Mouse (Mus musculus): ENCODE measurements around the gene Ccdc115. TPM values are rescaled to one million over a fixed set of nuclear protein-coding genes. Genes with fewer than 3 reads are reported as not detected.

The Ccdc115 gene
- 47.7 and 48.0 TPM in 2 replicates for total RNA-seq (2015)
- total RNA-seq (2017), result 42.1 and 55.3 TPM in 2 replicates

GRCm38 (mm10) chr1:34439215-34439960 lies at the start of gene Ccdc115, which contains the start of gene Imp4:
Ccdc115 (minus strand) TSS chr1:34439672.
Imp4 (plus strand) TSS chr1:34439851.
- ATAC-seq (ENCODE audit: poor library complexity, severe bottlenecking), result peak; percentile 86

GRCm38 (mm10) chr1:34487383-34487782 lies 47.9 kb upstream of the Ccdc115 start:
- no peak for ATAC-seq (ENCODE audit: poor library complexity, severe bottlenecking)

- peak; percentile 84 for ATAC-seq (ENCODE audit: poor library complexity, severe bottlenecking)
Measured at GRCm38 (mm10) chr1:34485461-34486188, 46.2 kb upstream of the Ccdc115 start.

DNA sequence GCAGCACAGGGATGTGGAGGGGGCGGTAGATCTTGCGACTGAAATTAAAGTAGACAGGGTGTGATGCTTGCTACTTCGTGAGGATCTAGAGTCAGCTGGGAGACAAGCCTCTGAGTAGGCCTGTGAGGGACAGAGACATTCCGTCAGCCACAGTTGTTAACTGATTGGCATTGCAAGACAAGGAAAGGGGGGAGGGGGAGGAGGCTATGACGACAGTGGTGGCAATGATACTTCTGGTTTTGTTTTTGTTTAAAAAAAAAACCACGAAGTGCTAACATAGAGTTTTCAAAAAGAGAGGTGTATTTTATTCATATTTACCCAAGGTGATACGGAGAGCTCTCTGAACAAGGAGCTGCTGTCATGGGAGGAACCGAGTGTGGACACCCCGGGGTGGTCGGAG lies 45.0 kb upstream of the Ccdc115 start:
- ATAC-seq (ENCODE audit: poor library complexity, severe bottlenecking), result peak; percentile 48

GRCm38 (mm10) chr1:34481920-34482669 lies 42.6 kb upstream of the Ccdc115 start:
- no peak for ATAC-seq (ENCODE audit: poor library complexity, severe bottlenecking)

DNA sequence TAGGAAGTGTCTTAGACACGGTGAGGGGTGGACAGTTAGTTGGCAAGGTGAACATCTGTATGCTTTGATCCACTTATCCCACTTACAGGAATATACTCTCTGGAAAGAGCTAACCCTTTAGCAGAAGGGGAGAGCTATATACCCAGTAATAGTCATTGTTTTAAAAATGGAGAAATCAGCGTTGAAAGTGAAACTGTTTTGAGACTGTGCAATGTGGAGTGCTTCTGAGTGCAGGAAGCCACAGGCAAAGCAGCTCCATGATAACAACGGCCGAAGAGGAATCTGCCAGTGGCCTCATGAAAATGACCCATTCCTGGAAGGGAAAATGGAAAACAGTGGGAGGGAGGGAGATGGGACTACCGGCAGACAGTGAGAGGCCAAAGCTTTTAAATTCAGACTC lies 41.3 kb upstream of the Ccdc115 start:
- ATAC-seq (ENCODE audit: poor library complexity, severe bottlenecking), result peak; percentile 28; the same call in 1 of the 2 replicates

DNA sequence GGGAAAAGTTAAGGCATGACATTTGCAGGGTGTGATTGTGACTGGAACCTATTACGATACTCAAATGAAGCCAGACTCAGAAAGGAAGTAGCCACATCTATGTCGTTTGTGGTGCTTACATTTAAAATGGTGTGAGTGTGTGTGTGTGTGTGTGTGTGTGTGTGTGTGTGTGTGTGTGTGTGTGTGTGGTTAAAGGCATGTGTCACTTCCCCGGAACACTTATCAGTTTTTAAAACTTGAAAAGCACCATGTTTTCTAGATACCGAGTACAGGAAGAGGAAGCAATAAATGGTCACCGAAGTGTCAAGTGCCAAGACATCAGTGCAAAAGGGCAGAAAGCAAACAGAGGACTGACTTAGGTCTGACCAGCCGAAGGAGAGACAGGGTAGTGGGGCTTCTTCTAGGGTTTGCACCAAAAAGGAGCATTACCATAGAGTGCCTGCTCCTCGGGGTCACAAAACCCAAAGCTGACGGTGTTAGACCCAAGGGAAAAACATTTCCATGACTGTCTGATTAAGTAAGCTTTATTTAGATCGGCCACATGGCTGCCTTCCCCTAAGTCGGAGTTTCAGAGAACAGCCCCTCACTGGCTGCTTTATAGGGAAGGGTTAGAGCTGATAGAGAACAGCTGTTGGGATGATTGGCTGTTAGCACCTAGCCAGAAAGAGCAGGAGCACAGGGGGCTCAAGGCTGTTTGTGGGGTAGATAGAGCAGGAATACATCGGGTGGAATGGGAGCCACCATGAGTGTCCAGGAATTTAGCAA lies 39.6 kb upstream of the Ccdc115 start:
- peak; percentile 53 for ATAC-seq (ENCODE audit: poor library complexity, severe bottlenecking)

- peak; percentile 80 for ATAC-seq (ENCODE audit: poor library complexity, severe bottlenecking)
Measured at GRCm38 (mm10) chr1:34472427-34473300, 33.2 kb upstream of the Ccdc115 start.

DNA sequence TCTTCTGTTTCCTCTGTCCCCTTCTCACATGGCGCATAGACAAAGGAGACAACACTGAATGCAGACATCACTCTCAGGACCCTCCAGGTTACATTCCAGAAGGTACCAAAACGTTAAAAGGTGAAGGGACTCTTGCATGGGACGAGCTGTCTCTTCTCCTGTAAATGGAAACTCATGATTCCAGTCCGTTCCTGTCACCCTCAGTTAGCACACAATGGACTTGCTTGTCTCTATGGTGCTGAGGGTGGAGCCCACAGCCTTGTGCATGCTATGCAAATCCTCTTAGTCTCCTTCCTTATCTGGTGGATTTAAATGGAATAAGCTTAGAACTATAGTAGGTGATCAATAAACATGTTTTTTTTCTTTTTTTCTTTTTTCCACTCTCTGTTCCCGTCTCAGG lies 30.3 kb upstream of the Ccdc115 start:
- no peak for ATAC-seq (ENCODE audit: poor library complexity, severe bottlenecking)

GRCm38 (mm10) chr1:34468500-34468899 lies 29.0 kb upstream of the Ccdc115 start:
- ATAC-seq (ENCODE audit: poor library complexity, severe bottlenecking), result no peak

- ATAC-seq (ENCODE audit: poor library complexity, severe bottlenecking), result peak; percentile 33
Measured at GRCm38 (mm10) chr1:34468051-34468450, 28.6 kb upstream of the Ccdc115 start.

GRCm38 (mm10) chr1:34465445-34465844 lies 26.0 kb upstream of the Ccdc115 start:
- no peak for ATAC-seq (ENCODE audit: poor library complexity, severe bottlenecking)

DNA sequence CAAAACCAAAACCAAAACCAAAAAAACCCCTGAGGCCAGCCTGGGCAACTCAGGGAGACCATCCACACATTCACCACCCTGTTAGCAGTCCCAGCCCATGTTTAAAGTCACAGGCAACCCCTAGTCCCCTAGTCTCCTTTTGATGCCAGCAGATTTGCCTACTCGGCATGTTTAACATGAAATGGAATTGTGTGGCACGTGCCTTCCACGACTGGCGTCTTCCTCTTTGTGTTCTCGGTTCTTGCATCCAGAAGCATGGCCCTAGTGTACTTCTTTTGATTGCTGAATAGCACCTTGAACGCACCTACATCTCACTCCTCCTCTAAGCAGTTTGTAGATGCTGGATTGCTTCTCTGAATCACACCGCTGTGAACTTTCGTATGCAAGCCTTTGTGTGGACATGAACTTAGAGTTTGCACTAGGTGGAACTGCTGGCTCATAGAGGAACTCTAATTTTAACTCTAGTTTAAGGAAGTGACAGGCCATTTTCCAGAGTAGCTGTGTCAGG lies 24.9 kb upstream of the Ccdc115 start:
- peak; percentile 56 for ATAC-seq (ENCODE audit: poor library complexity, severe bottlenecking)

GRCm38 (mm10) chr1:34462766-34463165 lies 23.3 kb upstream of the Ccdc115 start:
- ATAC-seq (ENCODE audit: poor library complexity, severe bottlenecking), result peak; percentile 55

- ATAC-seq (ENCODE audit: poor library complexity, severe bottlenecking), result peak; percentile 51
Measured at GRCm38 (mm10) chr1:34460061-34460441, 20.6 kb upstream of the Ccdc115 start.

DNA sequence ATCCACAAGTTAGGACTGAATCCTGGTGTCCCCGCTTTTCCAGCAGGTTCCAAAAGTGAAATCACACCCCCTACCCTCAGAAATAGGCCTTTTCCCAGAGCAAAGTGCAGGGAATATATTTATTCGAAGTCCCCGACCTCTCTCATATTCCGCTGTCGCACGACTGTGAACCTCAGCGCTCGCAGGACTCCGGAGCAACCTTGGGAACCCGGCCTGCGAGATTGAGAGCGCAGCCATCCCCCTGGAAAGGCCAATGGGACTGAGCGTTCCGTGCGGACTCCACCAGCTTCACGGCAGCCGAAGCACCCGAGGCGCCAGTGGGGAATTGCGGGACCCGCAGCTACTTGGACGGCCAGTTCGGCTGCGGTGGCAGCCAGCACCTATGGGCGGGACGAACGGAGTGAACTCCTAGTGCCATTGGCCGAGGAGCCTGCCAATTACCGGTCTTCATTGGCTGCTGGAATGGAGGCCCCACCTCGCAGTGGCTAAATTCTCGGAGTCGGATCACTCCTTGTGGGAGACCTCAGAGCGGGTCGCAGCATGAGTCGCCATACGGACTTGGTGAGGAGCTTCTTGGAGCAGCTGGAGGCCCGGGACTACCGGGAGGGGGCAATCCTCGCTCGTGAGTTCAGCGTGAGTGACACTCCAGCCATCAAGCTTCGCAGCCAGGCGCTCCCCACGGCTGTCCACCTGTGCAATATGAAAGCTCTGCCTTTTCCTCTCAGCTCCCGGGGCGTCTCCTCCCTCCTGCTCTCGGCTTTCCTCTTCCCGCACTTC lies 20.0 kb upstream of the Ccdc115 start, which contains the start of gene Ptpn18:
Ptpn18 (plus strand) TSS at position 479 of the 777 bp plus-strand sequence.
- peak; percentile 83 for ATAC-seq (ENCODE audit: poor library complexity, severe bottlenecking)

- ATAC-seq (ENCODE audit: poor library complexity, severe bottlenecking), result no peak
Measured at GRCm38 (mm10) chr1:34458431-34458830, 19.0 kb upstream of the Ccdc115 start.

GRCm38 (mm10) chr1:34443124-34443523 lies 3.7 kb upstream of the Ccdc115 start:
- ATAC-seq (ENCODE audit: poor library complexity, severe bottlenecking), result no peak

All from megakaryocyte, adult 5-6 weeks (primary cell).